In genomic region chr16:37027581-37027980, GRCm38 (mm10) we compare ENCODE assay signal across 22 mouse cellular contexts. TPM values are rescaled to one million over a fixed set of nuclear protein-coding genes. Genes with fewer than 3 reads are reported as not detected.
DNase-seq lines count a peak whose midpoint lies in the region; ATAC-seq and TF ChIP-seq lines count a peak whose summit lies in the region.
"Had no signal": no experiment of that assay in that cellular context is flagged by ENCODE, and none has a peak within 500 bp of the region (broad histone marks: within the 10 kb centered on the region; RNA-seq: fewer than 3 reads in every experiment).

No protein-coding gene starts in this region.

- peak; percentile 18 to 59 for DNase-seq in layer of hippocampus, adult 18-20 months (ENCODE audit: low spot score in 2 of 2)
- DNase-seq in layer of hippocampus, adult 9-11 months = no peak
- peak; percentile 3 for DNase-seq in layer of hippocampus, adult 9-10 months (ENCODE audit: low spot score)
- DNase-seq in layer of hippocampus, adult 11-12 months (ENCODE audit: low spot score) = no peak
- peak; percentile 11 to 40 for DNase-seq in layer of hippocampus, postnatal 14 days (ENCODE audit: low spot score in 2 of 2)
- no peak for DNase-seq in liver, postnatal 0 days
- DNase-seq: adrenal gland, adult 2 months; adrenal gland, postnatal 10 days; adrenal gland, postnatal 25 days; B cell, adult 2 months; cerebellum, adult 11-12 months; cerebellum, adult 9-10 months; forebrain, postnatal 0 days had no signal

- 59% methylated on average over 3 of the region's 3 CpGs for WGBS in liver, postnatal 0 days (ENCODE audit: insufficient replicate concordance)

- no peak overlapping the region for H3K27ac ChIP-seq in liver, postnatal 0 days (ENCODE audit: low read depth)
- H3K27ac ChIP-seq: embryonic facial prominence, embryonic 10.5 days; embryonic facial prominence, embryonic 12.5 days; forebrain, embryonic 13.5 days; forebrain, embryonic 15.5 days had no signal

- H3K9me3 ChIP-seq in liver, postnatal 0 days (ENCODE audit: low read length) = no peaks in the 10 kb centered on the region
- H3K9me3 ChIP-seq: embryonic facial prominence, embryonic 10.5 days; embryonic facial prominence, embryonic 12.5 days; forebrain, embryonic 13.5 days; forebrain, embryonic 15.5 days; G1E had no signal

- H3K9ac ChIP-seq in liver, postnatal 0 days (replicated peaks) = no peak overlapping the region
- H3K9ac ChIP-seq: embryonic facial prominence, embryonic 12.5 days; forebrain, embryonic 13.5 days; forebrain, embryonic 15.5 days; forebrain, postnatal 0 days had no signal

- TF ChIP-seq EP300 in liver, postnatal 0 days (IDR thresholded peaks at IDR 0.05; ENCODE audit: low read depth) = no peak

- H3K4me3 ChIP-seq in liver, postnatal 0 days (ENCODE audit: low read depth, low read length) = no peak overlapping the region
- H3K4me3 ChIP-seq: embryonic facial prominence, embryonic 10.5 days; embryonic facial prominence, embryonic 12.5 days; forebrain, embryonic 13.5 days; forebrain, embryonic 15.5 days had no signal

- no peak overlapping the region for H3K4me2 ChIP-seq in liver, postnatal 0 days (ENCODE audit: low read depth, low read length)
- H3K4me2 ChIP-seq: embryonic facial prominence, embryonic 12.5 days; forebrain, embryonic 13.5 days; forebrain, embryonic 15.5 days had no signal

- H3K36me3 ChIP-seq in liver, postnatal 0 days (replicated peaks; ENCODE audit: insufficient read depth, low read length) = peaks cover 6% of the 10 kb centered on the region

- H3K27me3 ChIP-seq in liver, postnatal 0 days (ENCODE audit: insufficient read depth, low read length) = no peaks in the 10 kb centered on the region
- H3K27me3 ChIP-seq: CH12.LX; embryonic facial prominence, embryonic 12.5 days; forebrain, embryonic 13.5 days; forebrain, embryonic 15.5 days; Patski had no signal

- no peaks in the 10 kb centered on the region for H3K4me1 ChIP-seq in liver, postnatal 0 days (ENCODE audit: insufficient read depth)
- H3K4me1 ChIP-seq: embryonic facial prominence, embryonic 10.5 days; embryonic facial prominence, embryonic 12.5 days; forebrain, embryonic 13.5 days; forebrain, embryonic 15.5 days had no signal

- no peak for TF ChIP-seq CTCF in liver, postnatal 0 days (IDR thresholded peaks at IDR 0.05; ENCODE audit: low read depth)

- ATAC-seq in liver, postnatal 0 days = no peak
- ATAC-seq: activated CD4-positive, CD25-positive, alpha-beta regulatory T cell, adult 4 months; CD4-positive, CD25-positive, alpha-beta regulatory T cell, adult 4 months; forebrain, embryonic 13.5 days; forebrain, embryonic 15.5 days; forebrain, postnatal 0 days; Patski had no signal

RNA-seq across cellular contexts. Expression of gene Polq, which starts 16.0 kb away (rescaled TPM):
- under 1 TPM; 0.79 to 0.86 TPM for total RNA-seq in layer of hippocampus, adult 18-20 months (2021)
- 1 to 10 TPM; 1.6 to 2.1 TPM for total RNA-seq in layer of hippocampus, postnatal 14 days (2021)
- 2.3 and 2.7 TPM in 2 replicates for polyA plus RNA-seq in liver, postnatal 0 days (2015; fragmentation: Nextera tagmentation; extraction: Ambion mirVana)

RNA-seq across cellular contexts. Expression of gene Fbxo40, which starts 37.3 kb away (rescaled TPM):
- under 1 TPM in 1 of 2 experiments, not detected in 1; 0.08 TPM for total RNA-seq in layer of hippocampus, adult 18-20 months (2021)
- total RNA-seq in layer of hippocampus, postnatal 14 days (2021) = under 1 TPM in 1 of 2 experiments, not detected in 1; 0.33 TPM
- polyA plus RNA-seq in liver, postnatal 0 days (2015; fragmentation: Nextera tagmentation; extraction: Ambion mirVana) = 0.06 TPM in 1 of 2 replicates, not detected in the other
- polyA plus RNA-seq: forebrain, embryonic 15.5 days; G1E had no signal

Comparison
In these comparisons a context has a peak if more than half of its experiments do, and no peak if none do; other contexts are left out.
1. DNase-seq: peak in layer of hippocampus, adult 18-20 months (2 of 2), layer of hippocampus, adult 9-10 months (single experiment) and layer of hippocampus, postnatal 14 days (2 of 2); none in layer of hippocampus, adult 9-11 months (single experiment), layer of hippocampus, adult 11-12 months (single experiment) and liver, postnatal 0 days (single experiment).